Mouse (Mus musculus): ENCODE measurements around the gene Qsox1. TPM values are rescaled to one million over a fixed set of nuclear protein-coding genes. Genes with fewer than 3 reads are reported as not detected.
A peak's percentile ranks its signal among the peaks of the same experiment; 100 is the strongest.

The Qsox1 gene
- polyA plus RNA-seq, 1 experiment from 2014 or later: 19.4 TPM

- Histone ChIP-seq H3K27ac (replicated peaks) (no peak overlapping the region), H3K4me1 (replicated peaks) (no peaks in the 10 kb centered on the region), H3K9ac (no peak overlapping the region), H3K9me3 (no peaks in the 10 kb centered on the region), H3K4me2 (no peak overlapping the region), H3K36me3 (peaks cover 23% of the 10 kb centered on the region), H3K27me3 (no peaks in the 10 kb centered on the region), H3K4me3 (no peak overlapping the region)
- no peak for ATAC-seq (ENCODE audit: low read depth)
- 76% methylated on average over 11 of the region's 11 CpGs for WGBS
Measured at GRCm38 (mm10) chr1:155796757-155797405, 15.8 kb downstream of the Qsox1 start.

- Histone ChIP-seq H3K4me3 (no peak overlapping the region), H3K27ac (replicated peaks) (no peak overlapping the region), H3K9ac (no peak overlapping the region), H3K27me3 (no peaks in the 10 kb centered on the region), H3K4me2 (no peak overlapping the region), H3K36me3 (peaks cover 18% of the 10 kb centered on the region), H3K4me1 (replicated peaks) (peaks cover 3% of the 10 kb centered on the region), H3K9me3 (no peaks in the 10 kb centered on the region)
- WGBS: 93% methylated on average over 5 of the region's 5 CpGs
- ATAC-seq (ENCODE audit: low read depth): no peak
Measured at GRCm38 (mm10) chr1:155795791-155796233, 16.9 kb downstream of the Qsox1 start.

- 89% methylated on average over 6 of the region's 6 CpGs for WGBS
- Histone ChIP-seq H3K4me2 (no peak overlapping the region), H3K9me3 (no peaks in the 10 kb centered on the region), H3K4me3 (no peak overlapping the region), H3K27me3 (no peaks in the 10 kb centered on the region), H3K9ac (no peak overlapping the region), H3K36me3 (peaks cover 18% of the 10 kb centered on the region), H3K27ac (replicated peaks) (no peak overlapping the region), H3K4me1 (replicated peaks) (peaks cover 13% of the 10 kb centered on the region)
- ATAC-seq (ENCODE audit: low read depth): no peak
Measured at GRCm38 (mm10) chr1:155794855-155795254, 17.8 kb downstream of the Qsox1 start.

- H3K9ac ChIP-seq: no peak overlapping the region
- H3K4me1 ChIP-seq (replicated peaks): peaks cover 17% of the 10 kb centered on the region
- peaks cover 40% of the 10 kb centered on the region for H3K36me3 ChIP-seq
- no peaks in the 10 kb centered on the region for H3K9me3 ChIP-seq
- no peak overlapping the region for H3K27ac ChIP-seq (replicated peaks)
- WGBS: 61% methylated on average over 5 of the region's 5 CpGs
- no peaks in the 10 kb centered on the region for H3K27me3 ChIP-seq
- no peak overlapping the region for H3K4me2 ChIP-seq
- ATAC-seq (ENCODE audit: low read depth): no peak
- no peak overlapping the region for H3K4me3 ChIP-seq
Measured at GRCm38 (mm10) chr1:155791919-155792318, 20.8 kb downstream of the Qsox1 start.

- H3K9me3 ChIP-seq: no peaks in the 10 kb centered on the region
- peaks cover 54% of the 10 kb centered on the region for H3K36me3 ChIP-seq
- peaks cover 17% of the 10 kb centered on the region for H3K4me1 ChIP-seq (replicated peaks)
- peaks cover 3% of the 10 kb centered on the region; the same call in 1 of the 2 replicates for H3K27me3 ChIP-seq
- peak overlapping the region; percentile 90 for H3K27ac ChIP-seq (replicated peaks)
- WGBS: 36% methylated on average over 16 of the region's 16 CpGs
- no peak overlapping the region for H3K4me3 ChIP-seq
- 0 out of 2 replicates have a peak overlapping the region, but pooled peaks have one; percentile 38 for H3K9ac ChIP-seq
- H3K4me2 ChIP-seq: no peak overlapping the region
- ATAC-seq (ENCODE audit: low read depth): peak; percentile 80
Measured at GRCm38 (mm10) chr1:155790111-155790974, 22.3 kb downstream of the Qsox1 start.

GRCm38 (mm10) chr1:155785886-155786285 lies 26.8 kb downstream of the Qsox1 start:
- H3K4me1 ChIP-seq (replicated peaks): peaks cover 27% of the 10 kb centered on the region
- H3K36me3 ChIP-seq: peaks cover 56% of the 10 kb centered on the region
- H3K4me2 ChIP-seq: no peak overlapping the region
- H3K9ac ChIP-seq: 0 out of 2 replicates have a peak overlapping the region, but pooled peaks have one; percentile 34
- H3K27me3 ChIP-seq: peaks cover 39% of the 10 kb centered on the region
- no peak overlapping the region for H3K4me3 ChIP-seq
- ATAC-seq (ENCODE audit: low read depth): no peak
- 56% methylated on average over 7 of the region's 7 CpGs for WGBS
- H3K27ac ChIP-seq (replicated peaks): no peak overlapping the region
- no peaks in the 10 kb centered on the region for H3K9me3 ChIP-seq

- peaks cover 65% of the 10 kb centered on the region for H3K36me3 ChIP-seq
- H3K27me3 ChIP-seq: peaks cover 44% of the 10 kb centered on the region
- peak overlapping the region; percentile 30; the same call in 1 of the 2 replicates for H3K4me2 ChIP-seq
- 0 out of 2 replicates have a peak, but pooled peaks have one; percentile 28 for ATAC-seq (ENCODE audit: low read depth)
- no peaks in the 10 kb centered on the region for H3K9me3 ChIP-seq
- no peak overlapping the region for H3K27ac ChIP-seq (replicated peaks)
- 30% methylated on average over 19 of the region's 19 CpGs for WGBS
- H3K4me1 ChIP-seq (replicated peaks): peaks cover 14% of the 10 kb centered on the region
- H3K4me3 ChIP-seq: no peak overlapping the region
- H3K9ac ChIP-seq: no peak overlapping the region; the same call in 1 of the 2 replicates
Measured at GRCm38 (mm10) chr1:155784343-155785205, 28.1 kb downstream of the Qsox1 start.

- Histone ChIP-seq H3K36me3 (peaks cover 64% of the 10 kb centered on the region), H3K9me3 (no peaks in the 10 kb centered on the region), H3K4me2 (no peak overlapping the region), H3K4me1 (replicated peaks) (peaks cover 12% of the 10 kb centered on the region), H3K9ac (no peak overlapping the region), H3K4me3 (no peak overlapping the region), H3K27ac (replicated peaks) (no peak overlapping the region), H3K27me3 (peaks cover 63% of the 10 kb centered on the region)
- ATAC-seq (ENCODE audit: low read depth): no peak
- 85% methylated on average over 5 of the region's 5 CpGs for WGBS
Measured at GRCm38 (mm10) chr1:155782382-155782781, 30.3 kb downstream of the Qsox1 start.

- 77% methylated on average over 14 of the region's 14 CpGs for WGBS
- no peak overlapping the region for H3K4me2 ChIP-seq
- ATAC-seq (ENCODE audit: low read depth): no peak
- H3K4me3 ChIP-seq: no peak overlapping the region
- peaks cover 58% of the 10 kb centered on the region for H3K27me3 ChIP-seq
- peaks cover 38% of the 10 kb centered on the region for H3K36me3 ChIP-seq
- no peaks in the 10 kb centered on the region for H3K4me1 ChIP-seq (replicated peaks)
- H3K9me3 ChIP-seq: peaks cover 8% of the 10 kb centered on the region; the same call in 1 of the 2 replicates
- no peak overlapping the region for H3K27ac ChIP-seq (replicated peaks)
- H3K9ac ChIP-seq: no peak overlapping the region
Measured at GRCm38 (mm10) chr1:155777641-155778625, 34.8 kb downstream of the Qsox1 start.

GRCm38 (mm10) chr1:155759167-155759566 lies 53.5 kb downstream of the Qsox1 start:
- H3K9me3 ChIP-seq: no peaks in the 10 kb centered on the region
- H3K9ac ChIP-seq: no peak overlapping the region
- peak; percentile 87 for ATAC-seq (ENCODE audit: low read depth)
- H3K36me3 ChIP-seq: no peaks in the 10 kb centered on the region
- peaks cover 5% of the 10 kb centered on the region; the same call in 1 of the 2 replicates for H3K4me1 ChIP-seq (replicated peaks)
- H3K27me3 ChIP-seq: peaks cover 63% of the 10 kb centered on the region
- H3K4me3 ChIP-seq: no peak overlapping the region
- 20% methylated on average over 12 of the region's 12 CpGs for WGBS
- H3K27ac ChIP-seq (replicated peaks): no peak overlapping the region
- H3K4me2 ChIP-seq: no peak overlapping the region

- Histone ChIP-seq H3K27me3 (peaks cover 67% of the 10 kb centered on the region), H3K27ac (replicated peaks) (no peak overlapping the region), H3K36me3 (no peaks in the 10 kb centered on the region), H3K4me3 (no peak overlapping the region), H3K9ac (no peak overlapping the region), H3K4me1 (replicated peaks) (peaks cover 5% of the 10 kb centered on the region; the same call in 1 of the 2 replicates), H3K9me3 (no peaks in the 10 kb centered on the region), H3K4me2 (no peak overlapping the region)
- WGBS: 64% methylated on average over 4 of the region's 4 CpGs
- ATAC-seq (ENCODE audit: low read depth): peak; percentile 34; the same call in 1 of the 2 replicates
Measured at GRCm38 (mm10) chr1:155758711-155759110, 54.0 kb downstream of the Qsox1 start.

Data from neural tube, embryonic 13.5 days (tissue).